Comparison of ENCODE assay signal across 8 mouse cellular contexts in genomic region chr17:47115754-47116153, GRCm38 (mm10).
DNase-seq lines count a peak whose midpoint lies in the region; ATAC-seq and TF ChIP-seq lines count a peak whose summit lies in the region.

No protein-coding gene starts in this region.

- no peak overlapping the region for H3K4me3 ChIP-seq in intestine, postnatal 0 days (ENCODE audit: low read depth, low read length)
- no peak overlapping the region for H3K4me3 ChIP-seq in intestine, embryonic 15.5 days (replicated peaks)

- H3K9me3 ChIP-seq in intestine, postnatal 0 days (ENCODE audit: control insufficient read depth) = no peaks in the 10 kb centered on the region
- no peaks in the 10 kb centered on the region for H3K9me3 ChIP-seq in intestine, embryonic 15.5 days

- TF ChIP-seq CTCF in intestine, postnatal 0 days (IDR thresholded peaks at IDR 0.05; ENCODE audit: low read depth) = peak; percentile 68

- no peak for ATAC-seq in intestine, postnatal 0 days
- no peak for ATAC-seq in intestine, embryonic 15.5 days
- ATAC-seq in granulocyte monocyte progenitor cell, adult 5-6 weeks (replicated peaks; ENCODE audit: poor library complexity, severe bottlenecking) = peak; percentile 75
- ATAC-seq in activated CD4-positive, CD25-positive, alpha-beta regulatory T cell, adult 4 months = no peak

- no peaks in the 10 kb centered on the region for H3K36me3 ChIP-seq in intestine, postnatal 0 days (ENCODE audit: control insufficient read depth, insufficient read depth)
- H3K36me3 ChIP-seq in intestine, embryonic 15.5 days = no peaks in the 10 kb centered on the region

- H3K4me2 ChIP-seq in intestine, postnatal 0 days (replicated peaks; ENCODE audit: low read depth) = no peak overlapping the region
- H3K4me2 ChIP-seq in intestine, embryonic 15.5 days (replicated peaks) = no peak overlapping the region

- DNase-seq in CD4-positive, CD25-positive, alpha-beta regulatory T cell, adult 2 months (ENCODE audit: low read depth, low spot score) = peak; percentile 80
- peak; percentile 37 for DNase-seq in MEL-GATA-1-ER (ENCODE audit: extremely low read depth, low read depth)
- DNase-seq in retina, embryonic 14.5 days (ENCODE audit: low spot score) = peak; percentile 37
- DNase-seq in adipocyte (ENCODE audit: low spot score) = no peak

- H3K4me1 ChIP-seq in intestine, postnatal 0 days (replicated peaks; ENCODE audit: control insufficient read depth, insufficient read depth, low read length) = no peaks in the 10 kb centered on the region
- H3K4me1 ChIP-seq in intestine, embryonic 15.5 days (replicated peaks) = no peaks in the 10 kb centered on the region

- no peak overlapping the region for H3K27ac ChIP-seq in intestine, postnatal 0 days (ENCODE audit: low read depth, low read length)
- H3K27ac ChIP-seq in intestine, embryonic 15.5 days = no peak overlapping the region

- no peaks in the 10 kb centered on the region for H3K27me3 ChIP-seq in intestine, postnatal 0 days (replicated peaks; ENCODE audit: control insufficient read depth, insufficient read depth, low read length)
- H3K27me3 ChIP-seq in intestine, embryonic 15.5 days (replicated peaks) = no peaks in the 10 kb centered on the region

- 49% methylated on average over 13 of the region's 13 CpGs for WGBS in intestine, postnatal 0 days
- 50% methylated on average over 13 of the region's 13 CpGs for WGBS in intestine, embryonic 15.5 days

- H3K9ac ChIP-seq in intestine, postnatal 0 days (ENCODE audit: low read depth, low read length) = no peak overlapping the region
- H3K9ac ChIP-seq in intestine, embryonic 15.5 days = no peak overlapping the region
